Mouse (Mus musculus) adrenal gland, postnatal 14 days (tissue): Measurements from ENCODE around the gene Scgb2b17. TPM values are rescaled to one million over a fixed set of nuclear protein-coding genes. Genes with fewer than 3 reads are reported as not detected.
"Not testable (repeated sequence)": the region's sequence is repeated elsewhere in the genome, so short reads cannot be mapped to it uniquely, and the experiment has no call there.

ENCODE experiments used
- DNase-seq: peaks from one replicate; pipeline ENCODE4 v3.0.0; 2021; ENCODE audit warnings: mixed read lengths
- long read RNA-seq, 2 experiments: library from polyadenylated mRNA; stranded (forward); transcript quantifications; one replicate each; pipeline ENCODE4 v2.0.0; 2021
- total RNA-seq: library from RNA; stranded (reverse); gene quantifications from 2 replicates; pipeline ENCODE4 v1.2.3, GENCODE M21; 2021

Scgb2b17 gene
- total RNA-seq, result not detected in 2 replicates
- long read RNA-seq, experiment 1, result 0 reads
- long read RNA-seq, experiment 2, result 0 reads

DNA sequence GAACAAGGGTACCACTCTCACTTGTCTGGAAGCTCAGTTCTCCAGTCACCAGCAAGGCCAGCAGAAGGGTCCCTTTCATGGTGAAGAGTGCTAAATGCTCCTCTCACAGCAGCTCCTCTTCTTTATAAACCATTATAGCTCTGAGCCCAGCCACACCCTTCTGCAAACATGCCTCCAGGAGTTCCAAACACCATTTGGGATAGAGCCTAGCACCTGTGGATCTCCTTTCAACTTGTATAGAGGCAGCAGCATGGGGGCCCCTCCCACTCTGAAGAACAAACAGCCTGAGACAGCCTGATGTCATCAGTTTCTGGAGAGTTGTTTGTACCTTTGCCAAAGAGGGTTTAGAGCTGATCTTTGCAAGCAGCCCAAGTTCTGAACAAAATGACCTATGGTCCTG, at the start of gene Scgb2b17:
Gene Scgb2b17, minus strand, starts transcription at position 101 of the 400 bp plus-strand sequence.
- not testable (repeated sequence) for DNase-seq

GRCm38 (mm10) chr7:33063149-33063548, 6.8 kb upstream of the Scgb2b17 start, which contains the start of gene Scgb1b17:
TSS of gene Scgb1b17 (plus strand) at chr7:33063449.
- not testable (repeated sequence) for DNase-seq

Other genes starting within 250 kb of the Scgb2b17 start
- not detected in 2 replicates for gene Scgb2b15, start 226.9 kb downstream of the Scgb2b17 start, total RNA-seq
- gene Scgb1b15, start 220.0 kb downstream of the Scgb2b17 start, total RNA-seq, result not detected in 2 replicates
- gene Scgb1b17, start 6.9 kb upstream of the Scgb2b17 start, total RNA-seq, result not detected in 2 replicates
- gene Scgb2b18, start 117.3 kb upstream of the Scgb2b17 start, total RNA-seq, result not detected in 2 replicates
- not detected in 2 replicates for gene Scgb1b18, start 129.0 kb upstream of the Scgb2b17 start, total RNA-seq
- gene Scgb2b19, start 223.8 kb upstream of the Scgb2b17 start, total RNA-seq, result not detected in 2 replicates
- not detected in 2 replicates for gene Scgb1b19, start 230.7 kb upstream of the Scgb2b17 start, total RNA-seq